Mouse (Mus musculus) neural tube, embryonic 12.5 days (tissue): ENCODE measurements around the gene Cnot1. TPM values are rescaled to one million over a fixed set of nuclear protein-coding genes. Genes with fewer than 3 reads are reported as not detected.

ENCODE experiments used
- ATAC-seq: fragments of 200-750 bp; cut with Nextera tagmentation; 2 replicates; pipeline ENCODE4 v1.8.0; 2017; ENCODE audit warnings: low read depth, mild to moderate bottlenecking, moderate TSS enrichment, moderate library complexity; ENCODE audit not compliant: low FRiP score
- H3K27ac ChIP-seq: fragments of 300-500 bp; sonication (generic); 2 replicates; pipeline ENCODE4 v1.5.1; 2016
- H3K27me3 ChIP-seq: fragments of 300-500 bp; sonication (generic); replicated peaks from 2 replicates; pipeline ENCODE4 v1.6.1; 2016; ENCODE audit warnings: mild to moderate bottlenecking
- H3K36me3 ChIP-seq: fragments of 300-500 bp; sonication (generic); 2 replicates; pipeline ENCODE4 v1.6.1; 2016; ENCODE audit warnings: mild to moderate bottlenecking
- H3K4me1 ChIP-seq: fragments of 300-500 bp; sonication (generic); 2 replicates; pipeline ENCODE4 v1.6.1; 2016
- H3K4me2 ChIP-seq: fragments of 300-500 bp; sonication (generic); replicated peaks from 2 replicates; pipeline ENCODE4 v1.6.1; 2016; ENCODE audit warnings: mild to moderate bottlenecking
- H3K4me3 ChIP-seq: fragments of 300-500 bp; sonication (generic); 2 replicates; pipeline ENCODE4 v1.5.1; 2016
- H3K9ac ChIP-seq: fragments of 300-500 bp; sonication (generic); 2 replicates; pipeline ENCODE4 v1.6.1; 2016; ENCODE audit warnings: mild to moderate bottlenecking
- H3K9me3 ChIP-seq: fragments of 300-500 bp; sonication (generic); 2 replicates; pipeline ENCODE4 v1.6.1; 2016; ENCODE audit warnings: mild to moderate bottlenecking
- WGBS: fragments of 180-500 bp; shearing (Covaris S2); methylation state at CpG from one replicate; pipeline ENCODE4 v1.1.7; 2016; 5-methylcytosine and 5-hydroxymethylcytosine counted together
- polyA plus RNA-seq: library from polyadenylated mRNA; unstranded; fragments of >200 nt; fragmentation: Nextera tagmentation; extraction: Ambion mirVana; gene quantifications from 2 replicates; pipeline ENCODE4 v1.2.1, GENCODE M21; 2016

Gene Cnot1
- polyA plus RNA-seq, 1 experiment from 2014 or later, result 73.7 TPM

GRCm38 (mm10) chr8:95698179-95698578 is 109.1 kb downstream of the Cnot1 start:
- peaks cover 30% of the 10 kb centered on the region for H3K4me1 ChIP-seq
- H3K9ac ChIP-seq, result no peak overlapping the region
- 45% methylated on average over 6 of the region's 6 CpGs for WGBS
- H3K27me3 ChIP-seq, result peaks cover 6% of the 10 kb centered on the region; the same call in 1 of the 2 replicates
- no peaks in the 10 kb centered on the region for H3K9me3 ChIP-seq
- H3K4me3 ChIP-seq, result no peak overlapping the region
- no peaks in the 10 kb centered on the region for H3K36me3 ChIP-seq
- H3K4me2 ChIP-seq, result no peak overlapping the region
- no peak for ATAC-seq
- H3K27ac ChIP-seq, result no peak overlapping the region

- Histone ChIP-seq H3K27me3 (peaks cover 6% of the 10 kb centered on the region; the same call in 1 of the 2 replicates), H3K9ac (no peak overlapping the region), H3K36me3 (no peaks in the 10 kb centered on the region), H3K4me2 (peak overlapping the region; percentile 44), H3K9me3 (no peaks in the 10 kb centered on the region), H3K27ac (no peak overlapping the region), H3K4me1 (peaks cover 24% of the 10 kb centered on the region), H3K4me3 (no peak overlapping the region)
- whole genome bisulfite sequencing, result 1% methylated on average over 11 of the region's 11 CpGs
- peak; percentile 42 for ATAC-seq
Measured at GRCm38 (mm10) chr8:95697128-95697527, 110.1 kb downstream of the Cnot1 start.

GRCm38 (mm10) chr8:95696661-95697060 is 110.6 kb downstream of the Cnot1 start:
- Histone ChIP-seq H3K9me3 (no peaks in the 10 kb centered on the region), H3K9ac (no peak overlapping the region), H3K4me3 (no peak overlapping the region), H3K36me3 (no peaks in the 10 kb centered on the region), H3K27me3 (peaks cover 6% of the 10 kb centered on the region; the same call in 1 of the 2 replicates), H3K4me2 (peak overlapping the region; percentile 44), H3K27ac (no peak overlapping the region), H3K4me1 (peaks cover 23% of the 10 kb centered on the region)
- WGBS, result 75% methylated on average over 8 of the region's 8 CpGs
- no peak for ATAC-seq

GRCm38 (mm10) chr8:95694631-95695030 is 112.6 kb downstream of the Cnot1 start:
- Histone ChIP-seq H3K4me3 (no peak overlapping the region), H3K27ac (no peak overlapping the region), H3K9me3 (no peaks in the 10 kb centered on the region), H3K27me3 (peaks cover 6% of the 10 kb centered on the region; the same call in 1 of the 2 replicates), H3K4me1 (peaks cover 17% of the 10 kb centered on the region), H3K36me3 (no peaks in the 10 kb centered on the region), H3K9ac (0 out of 2 replicates have a peak overlapping the region, but pooled peaks have one; percentile 1), H3K4me2 (no peak overlapping the region; the same call in none of the 2 replicates)
- ATAC-seq, result peak; percentile 34
- 10% methylated on average over 6 of the region's 6 CpGs for WGBS

- H3K27ac ChIP-seq, result no peak overlapping the region
- no peak overlapping the region for H3K4me2 ChIP-seq
- no peaks in the 10 kb centered on the region for H3K9me3 ChIP-seq
- 86% methylated on average over 13 of the region's 13 CpGs for WGBS
- 0 out of 2 replicates have a peak, but pooled peaks cover 6% of the 10 kb centered on the region for H3K27me3 ChIP-seq
- H3K4me1 ChIP-seq, result peaks cover 14% of the 10 kb centered on the region
- ATAC-seq, result no peak
- H3K36me3 ChIP-seq, result no peaks in the 10 kb centered on the region
- no peak overlapping the region for H3K9ac ChIP-seq
- H3K4me3 ChIP-seq, result no peak overlapping the region
Measured at GRCm38 (mm10) chr8:95690929-95691541, 116.2 kb downstream of the Cnot1 start.

GRCm38 (mm10) chr8:95688073-95688672 is 119.1 kb downstream of the Cnot1 start:
- 82% methylated on average over 10 of the region's 10 CpGs for WGBS
- Histone ChIP-seq H3K27me3 (no peaks in the 10 kb centered on the region), H3K4me2 (no peak overlapping the region), H3K4me1 (no peaks in the 10 kb centered on the region), H3K9me3 (no peaks in the 10 kb centered on the region), H3K4me3 (no peak overlapping the region), H3K36me3 (no peaks in the 10 kb centered on the region), H3K9ac (no peak overlapping the region), H3K27ac (no peak overlapping the region)
- no peak for ATAC-seq

- H3K4me1 ChIP-seq, result peaks cover 19% of the 10 kb centered on the region
- peak overlapping the region; percentile 96 for H3K4me2 ChIP-seq
- peak; percentile 48 for ATAC-seq
- WGBS, result 1% methylated on average over 56 of the region's 70 CpGs
- no peaks in the 10 kb centered on the region for H3K36me3 ChIP-seq
- no peaks in the 10 kb centered on the region for H3K9me3 ChIP-seq
- no peak overlapping the region for H3K27ac ChIP-seq
- H3K27me3 ChIP-seq, result peaks cover 54% of the 10 kb centered on the region
- H3K9ac ChIP-seq, result peak overlapping the region; percentile 67
- peak overlapping the region; percentile 61 for H3K4me3 ChIP-seq
Measured at GRCm38 (mm10) chr8:95678024-95678611, 129.1 kb downstream of the Cnot1 start.

- peak overlapping the region; percentile 61 for H3K4me3 ChIP-seq
- WGBS, result under 1% methylated on average over 31 of the region's 48 CpGs
Measured at GRCm38 (mm10) chr8:95677591-95678023, 129.7 kb downstream of the Cnot1 start.

GRCm38 (mm10) chr8:95676631-95677030 is 130.6 kb downstream of the Cnot1 start, which contains the start of gene Ndrg4:
Gene Ndrg4 (plus strand): TSS chr8:95676980.
- Histone ChIP-seq H3K9me3 (no peaks in the 10 kb centered on the region), H3K27ac (no peak within 1 kb of the TSS), H3K4me1 (peaks cover 19% of the 10 kb centered on the region), H3K9ac (peak within 1 kb of the TSS; percentile 67), H3K27me3 (peaks cover 54% of the 10 kb centered on the region), H3K4me3 (peak within 1 kb of the TSS; percentile 61), H3K4me2 (peak within 1 kb of the TSS; percentile 96), H3K36me3 (no peaks in the 10 kb centered on the region)
- 53% methylated on average over 9 of the region's 9 CpGs for WGBS
- ATAC-seq, result no peak

More at GRCm38 (mm10) chr8:95677591-95678023, 129.7 kb downstream of the Cnot1 start:
- Histone ChIP-seq H3K9ac (peak overlapping the region; percentile 67), H3K36me3 (no peaks in the 10 kb centered on the region), H3K4me1 (peaks cover 19% of the 10 kb centered on the region), H3K4me2 (peak overlapping the region; percentile 96), H3K9me3 (no peaks in the 10 kb centered on the region), H3K27me3 (peaks cover 54% of the 10 kb centered on the region), H3K27ac (no peak overlapping the region)
- peak; percentile 34 for ATAC-seq

- no peak for ATAC-seq
- 78% methylated on average over 5 of the region's 5 CpGs for WGBS
- H3K9me3 ChIP-seq, result no peaks in the 10 kb centered on the region
- H3K36me3 ChIP-seq, result no peaks in the 10 kb centered on the region
- H3K9ac ChIP-seq, result no peak overlapping the region
- H3K27ac ChIP-seq, result no peak overlapping the region
- peaks cover 11% of the 10 kb centered on the region for H3K4me1 ChIP-seq
- H3K4me3 ChIP-seq, result no peak overlapping the region
- no peak overlapping the region for H3K4me2 ChIP-seq
- H3K27me3 ChIP-seq, result peaks cover 24% of the 10 kb centered on the region
Measured at GRCm38 (mm10) chr8:95672811-95673210, 134.5 kb downstream of the Cnot1 start.

GRCm38 (mm10) chr8:95671861-95672260 is 135.4 kb downstream of the Cnot1 start:
- WGBS, result 84% methylated on average over 6 of the region's 6 CpGs
- ATAC-seq, result no peak

GRCm38 (mm10) chr8:95669967-95670366 is 137.3 kb downstream of the Cnot1 start:
- Histone ChIP-seq H3K27ac (no peak overlapping the region), H3K4me3 (no peak overlapping the region)

More at GRCm38 (mm10) chr8:95671861-95672260, 135.4 kb downstream of the Cnot1 start:
- H3K4me1 ChIP-seq, result peaks cover 4% of the 10 kb centered on the region
- H3K4me2 ChIP-seq, result no peak overlapping the region
- H3K27ac ChIP-seq, result no peak overlapping the region
- no peak overlapping the region for H3K4me3 ChIP-seq
- no peaks in the 10 kb centered on the region for H3K36me3 ChIP-seq
- H3K9ac ChIP-seq, result no peak overlapping the region
- no peaks in the 10 kb centered on the region for H3K9me3 ChIP-seq
- peaks cover 14% of the 10 kb centered on the region for H3K27me3 ChIP-seq

More at GRCm38 (mm10) chr8:95669967-95670366, 137.3 kb downstream of the Cnot1 start:
- Histone ChIP-seq H3K4me1 (peaks cover 4% of the 10 kb centered on the region), H3K4me2 (no peak overlapping the region), H3K36me3 (no peaks in the 10 kb centered on the region), H3K9me3 (no peaks in the 10 kb centered on the region), H3K9ac (no peak overlapping the region), H3K27me3 (no peaks in the 10 kb centered on the region; the same call in 1 of the 2 replicates)
- ATAC-seq, result no peak
- WGBS, result 76% methylated on average over 2 of the region's 2 CpGs
